Mouse (Mus musculus) kidney, adult 18-20 months (tissue): Measurements from ENCODE around the gene Nek6.

Experiments
- DNase-seq: peaks from one replicate; pipeline ENCODE4 v3.0.0; 2021

The Nek6 gene

GRCm38 (mm10) chr2:38628801-38629200, 117.4 kb downstream of the Nek6 start:
- DNase-seq = no peak

DNA sequence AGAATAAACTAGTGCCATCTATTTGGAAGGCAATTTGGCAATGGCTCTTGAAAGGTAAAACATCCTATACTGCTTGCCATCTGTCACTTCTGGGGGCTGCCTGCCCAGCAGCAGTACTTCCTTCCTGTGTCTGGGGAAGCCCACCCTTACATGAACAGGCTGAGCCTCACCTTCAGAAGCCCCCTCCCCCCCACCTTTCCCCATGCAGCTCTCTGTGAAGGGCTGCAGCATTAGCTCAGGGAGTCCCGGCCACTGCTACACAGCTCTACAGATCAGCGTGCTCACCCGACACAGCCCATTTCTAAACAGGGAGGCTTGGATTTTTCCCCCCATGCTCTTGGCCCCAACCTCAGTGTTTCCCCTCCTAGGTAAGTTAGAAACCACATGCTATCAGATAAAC, 118.0 kb downstream of the Nek6 start:
- DNase-seq = no peak

DNA sequence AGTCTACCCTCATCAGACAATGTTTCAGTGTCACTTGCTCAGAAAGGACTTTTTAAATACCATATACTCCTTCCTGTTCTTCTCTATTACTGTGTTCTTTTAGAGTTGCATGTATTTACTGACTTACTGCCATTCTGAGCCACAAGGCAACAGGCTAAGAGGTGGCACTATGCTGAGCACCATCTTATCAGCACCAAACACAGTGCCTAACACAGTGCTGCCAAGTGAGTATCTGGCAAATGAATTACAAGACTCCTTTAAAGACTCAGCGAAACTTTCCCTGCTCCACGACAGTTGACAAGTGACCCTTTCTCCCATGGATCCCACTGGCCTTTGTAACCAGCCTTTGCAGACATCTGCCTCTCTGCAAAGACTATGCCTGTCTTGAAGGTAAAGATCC, 119.1 kb downstream of the Nek6 start:
- no peak for DNase-seq

DNA sequence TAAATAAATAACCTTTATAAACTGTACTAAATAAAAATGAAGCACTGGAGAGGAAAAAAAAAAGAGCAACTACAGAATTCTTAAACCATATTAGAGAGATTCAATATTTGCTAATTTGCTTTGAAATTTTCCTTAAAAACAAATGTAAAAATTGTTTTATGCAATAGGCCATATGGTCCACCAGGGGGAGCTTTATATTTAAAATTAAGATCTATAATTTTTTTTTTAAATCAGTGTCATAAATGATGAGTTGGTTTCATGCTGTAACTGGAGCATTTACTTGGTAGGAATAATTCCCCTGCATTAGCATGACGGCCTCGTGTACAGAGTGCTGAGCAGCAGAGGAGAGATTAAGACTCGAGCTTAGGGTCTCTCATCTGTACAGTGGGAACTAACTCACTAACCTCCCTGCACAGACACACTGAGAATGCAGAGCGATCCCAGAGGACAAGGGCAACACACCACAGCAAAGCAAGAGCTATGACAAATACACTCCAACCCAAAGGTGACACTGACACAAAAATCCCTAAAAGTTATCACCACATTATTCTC, 126.3 kb downstream of the Nek6 start:
- no peak for DNase-seq

DNA sequence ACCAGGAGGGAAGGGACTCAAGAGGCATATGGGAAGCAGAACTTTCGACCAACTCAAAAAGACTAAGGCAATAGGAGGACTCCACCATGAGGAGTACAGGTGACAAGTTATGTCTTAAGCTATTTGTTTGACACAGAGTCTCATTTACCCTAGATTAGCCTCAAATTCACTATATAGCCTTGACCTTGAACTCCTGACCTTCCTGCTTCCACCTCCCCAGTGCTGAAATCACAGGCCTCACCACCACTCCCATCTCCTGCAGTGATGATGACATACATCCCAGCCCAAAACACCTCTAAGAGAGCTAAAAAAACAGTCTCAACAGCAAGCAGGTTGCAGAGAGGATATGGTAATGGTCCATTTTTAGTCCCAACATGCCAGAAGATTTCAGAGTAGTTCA, 130.3 kb downstream of the Nek6 start:
- DNase-seq = no peak

DNA sequence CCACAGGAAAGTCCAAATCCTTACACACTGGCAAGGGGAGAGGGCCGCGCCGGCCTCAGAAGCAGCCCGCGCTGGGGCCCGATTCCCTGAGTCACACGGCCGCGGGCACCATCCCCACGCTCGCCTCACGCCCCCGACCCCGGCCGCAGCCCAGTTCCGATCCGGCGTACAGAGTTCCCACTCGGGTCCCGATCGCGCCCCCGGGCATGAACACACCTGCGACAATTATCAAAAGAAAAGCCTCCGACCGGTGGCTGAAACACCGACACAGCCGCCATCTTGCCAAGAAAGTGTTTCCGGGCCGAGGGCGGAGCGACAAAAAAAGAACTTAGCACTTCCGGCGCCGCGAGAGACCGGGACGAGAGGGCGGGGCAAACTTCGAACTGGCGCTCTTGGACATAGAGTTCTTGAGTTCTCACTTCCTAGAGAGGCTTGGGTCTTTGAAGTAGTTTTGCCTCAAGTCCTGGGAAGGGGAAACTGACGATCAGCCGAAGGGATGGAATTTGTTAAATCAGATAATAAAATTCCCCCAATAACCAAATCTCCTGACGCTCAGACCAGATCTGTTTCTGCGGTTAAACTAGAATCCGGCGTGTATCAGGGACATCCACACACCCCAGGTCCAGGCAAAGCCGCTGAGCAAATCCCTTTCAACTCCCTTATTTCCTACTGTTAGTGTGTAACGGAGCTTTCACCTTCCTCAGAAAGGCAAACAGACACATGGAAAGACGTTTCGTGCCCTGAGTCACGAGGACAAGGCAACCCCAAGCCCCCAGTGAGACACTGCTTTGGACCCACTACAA, 132.4 kb downstream of the Nek6 start, which contains the start of gene Psmb7:
Gene Psmb7 (minus strand): TSS at position 463 of the 803 bp plus-strand sequence.
- peak; percentile 90 for DNase-seq
